Mouse (Mus musculus) CH12.LX (cell line): ENCODE results near the gene Clpsl2. TPM values are rescaled to one million over a fixed set of nuclear protein-coding genes. Genes with fewer than 3 reads are reported as not detected.

Source experiments
- DNase-seq: peaks from one replicate; pipeline ENCODE4 v3.0.0-alpha.2; 2013; ENCODE audit errors: extremely low read depth
- H3K27ac ChIP-seq: 2 replicates; pipeline ENCODE4 v1.5.1; 2012; ENCODE audit warnings: low read depth, mild to moderate bottlenecking, control low read depth, moderate library complexity; ENCODE audit not compliant: insufficient read depth
- H3K27me3 ChIP-seq: replicated peaks from 2 replicates; pipeline ENCODE3; 2012; ENCODE audit warnings: inconsistent platforms
- H3K36me3 ChIP-seq, 2 experiments: replicated peaks in 1 of 2; 2 replicates each; pipeline versions ENCODE3 to v1.6.1; 2012; ENCODE audit warnings: inconsistent platforms in 1 of 2, low read length in 1 of 2, mild to moderate bottlenecking in 1 of 2, mixed read lengths in 1 of 2, moderate library complexity in 1 of 2; ENCODE audit not compliant: control insufficient read depth in 1 of 2, insufficient read depth in 1 of 2
- H3K4me1 ChIP-seq, 2 experiments: 2 replicates each; pipeline ENCODE4 v1.6.1; 2012; ENCODE audit warnings: inconsistent platforms in 1 of 2, moderate library complexity in 1 of 2; ENCODE audit not compliant: insufficient read depth in 2 of 2, control insufficient read depth in 1 of 2
- H3K4me2 ChIP-seq: 2 replicates; pipeline ENCODE4 v1.6.1; 2012; ENCODE audit warnings: low read depth, mild to moderate bottlenecking, control low read depth; ENCODE audit not compliant: poor library complexity, insufficient read depth, severe bottlenecking
- H3K4me3 ChIP-seq, 3 experiments: fragments of 150-350 bp in 1 of 3; sonication (generic) in 1 of 3; replicated peaks in 1 of 3; 2 replicates each; pipeline versions ENCODE3 to v1.5.1; 2011 to 2012; ENCODE audit warnings: low read depth in 2 of 3, low read length in 2 of 3, mild to moderate bottlenecking in 2 of 3, moderate library complexity in 2 of 3, control low read depth in 1 of 3, improper control_type of control experiment in 1 of 3, inconsistent platforms in 1 of 3, mixed read lengths in 1 of 3; ENCODE audit not compliant: poor library complexity in 1 of 3
- H3K79me2 ChIP-seq: replicated peaks from 2 replicates; pipeline ENCODE4 v1.6.1; 2012; ENCODE audit warnings: mild to moderate bottlenecking, moderate library complexity; ENCODE audit not compliant: control insufficient read depth, poor library complexity, insufficient read depth, severe bottlenecking; ENCODE audit errors: extremely low read depth
- H3K9ac ChIP-seq: 2 replicates; pipeline ENCODE4 v1.6.1; 2012; ENCODE audit warnings: low read depth, mild to moderate bottlenecking, control low read depth, moderate library complexity; ENCODE audit not compliant: insufficient read depth
- H3K9me3 ChIP-seq: replicated peaks from 2 replicates; pipeline ENCODE3; 2012; ENCODE audit warnings: low read length, inconsistent platforms, mixed read lengths
- BHLHE40 ChIP-seq: IDR thresholded peaks from 2 replicates; pipeline ENCODE4 v1.6.1; 2011; ENCODE audit warnings: mild to moderate bottlenecking, low read depth, low read length, improper control_type of control experiment
- CHD1 ChIP-seq: IDR thresholded peaks from 2 replicates; pipeline ENCODE4 v1.6.1; 2012; ENCODE audit warnings: low read depth, low read length, improper control_type of control experiment, inconsistent platforms
- EP300 ChIP-seq: IDR thresholded peaks from 2 replicates; pipeline ENCODE4 v1.6.1; 2011; ENCODE audit warnings: low read length, improper control_type of control experiment
- GABPA ChIP-seq: IDR thresholded peaks from 2 replicates; pipeline ENCODE4 v1.6.1; 2012; ENCODE audit warnings: low read depth, low read length, improper control_type of control experiment, inconsistent platforms; ENCODE audit not compliant: insufficient replicate concordance
- JUN ChIP-seq: IDR thresholded peaks from 2 replicates; pipeline ENCODE4 v1.6.1; 2011; ENCODE audit warnings: low read depth, mild to moderate bottlenecking, low read length, improper control_type of control experiment, moderate library complexity; ENCODE audit not compliant: insufficient read depth
- JUND ChIP-seq: conservative IDR thresholded peaks from 2 replicates; pipeline ENCODE4 v1.6.1; 2011; ENCODE audit warnings: low read depth, low read length, improper control_type of control experiment
- MEF2A ChIP-seq: IDR thresholded peaks from 2 replicates; pipeline ENCODE4 v1.6.1; 2014; ENCODE audit warnings: low read depth, mild to moderate bottlenecking, inconsistent platforms, low read length, improper control_type of control experiment, borderline replicate concordance
- MYC ChIP-seq: IDR thresholded peaks from 2 replicates; pipeline ENCODE4 v1.6.1; 2011; ENCODE audit warnings: low read depth, mild to moderate bottlenecking, improper control_type of control experiment, low read length
- NELFE ChIP-seq: IDR thresholded peaks from 2 replicates; pipeline ENCODE4 v1.6.1; 2011; ENCODE audit warnings: low read depth, low read length, improper control_type of control experiment
- POLR2A ChIP-seq: IDR thresholded peaks from 2 replicates; pipeline ENCODE4 v1.6.1; 2011; ENCODE audit warnings: low read depth, mild to moderate bottlenecking, improper control_type of control experiment, low read length
- POLR2AphosphoS2 ChIP-seq: IDR thresholded peaks from 2 replicates; pipeline ENCODE4 v1.6.1; 2011; ENCODE audit warnings: low read depth, low read length, improper control_type of control experiment
- RAD21 ChIP-seq: IDR thresholded peaks from 2 replicates; pipeline ENCODE4 v1.6.1; 2011; ENCODE audit warnings: low read depth, mild to moderate bottlenecking, low read length, improper control_type of control experiment, moderate library complexity
- RCOR1 ChIP-seq: conservative IDR thresholded peaks from 2 replicates; pipeline ENCODE4 v1.6.1; 2012; ENCODE audit warnings: low read depth, mild to moderate bottlenecking, inconsistent platforms, low read length, improper control_type of control experiment
- TBP ChIP-seq: conservative IDR thresholded peaks from 2 replicates; pipeline ENCODE4 v1.6.1; 2011; ENCODE audit warnings: low read depth, low read length, improper control_type of control experiment
- TCF12 ChIP-seq: IDR thresholded peaks from 2 replicates; pipeline ENCODE4 v1.6.1; 2014; ENCODE audit warnings: low read depth, mild to moderate bottlenecking, inconsistent platforms, low read length, improper control_type of control experiment
- UBTF ChIP-seq: IDR thresholded peaks from 2 replicates; pipeline ENCODE4 v1.6.1; 2012; ENCODE audit warnings: low read depth, mild to moderate bottlenecking, inconsistent platforms, low read length, improper control_type of control experiment, moderate library complexity
- USF2 ChIP-seq: conservative IDR thresholded peaks from 2 replicates; pipeline ENCODE4 v1.6.1; 2011; ENCODE audit warnings: low read depth, low read length, improper control_type of control experiment
- ZMIZ1 ChIP-seq: IDR thresholded peaks from 2 replicates; pipeline ENCODE4 v1.6.1; 2012; ENCODE audit warnings: low read depth, mild to moderate bottlenecking, inconsistent platforms, low read length, improper control_type of control experiment
- ZNF384 ChIP-seq: IDR thresholded peaks from 2 replicates; pipeline ENCODE4 v1.6.1; 2012; ENCODE audit warnings: low read depth, low read length, improper control_type of control experiment, inconsistent platforms
- dilution Hi-C: fragments of 300-500 bp; cut with MboI; formaldehyde crosslinking; loops from 2 replicates; pipeline ENCODE4 v1.14.3; 2020; ENCODE audit warnings: low sequenced_read_pairs; ENCODE audit not compliant: extremely low pct_unique_long_range_greater_than_20kb, extremely low pct_ligation_motif_present
- in situ Hi-C: fragments of 300-500 bp; cut with MboI; formaldehyde crosslinking; loops from 3 replicates; pipeline ENCODE4 v1.14.3; 2019; ENCODE audit warnings: low sequenced_read_pairs, low pct_ligation_motif_present, low pct_unique_long_range_greater_than_20kb, mixed read lengths
- polyA plus RNA-seq: library from polyadenylated mRNA; unstranded; fragments of >175 nt; gene quantifications from 2 replicates; pipeline ENCODE4 v1.2.1, GENCODE M21; 2012; ENCODE audit warnings: low read depth; ENCODE audit not compliant: insufficient read length
- total RNA-seq, 2 experiments: library from RNA; depleted of rRNA; stranded (reverse); fragments of 300-350 nt in 1 of 2; fragments of >200 nt in 1 of 2; gene quantifications; 2 replicates each; pipeline ENCODE4 v1.2.3; 2012 to 2014

The Clpsl2 gene
- total and polyA plus RNA-seq, 3 experiments: not detected

DNA sequence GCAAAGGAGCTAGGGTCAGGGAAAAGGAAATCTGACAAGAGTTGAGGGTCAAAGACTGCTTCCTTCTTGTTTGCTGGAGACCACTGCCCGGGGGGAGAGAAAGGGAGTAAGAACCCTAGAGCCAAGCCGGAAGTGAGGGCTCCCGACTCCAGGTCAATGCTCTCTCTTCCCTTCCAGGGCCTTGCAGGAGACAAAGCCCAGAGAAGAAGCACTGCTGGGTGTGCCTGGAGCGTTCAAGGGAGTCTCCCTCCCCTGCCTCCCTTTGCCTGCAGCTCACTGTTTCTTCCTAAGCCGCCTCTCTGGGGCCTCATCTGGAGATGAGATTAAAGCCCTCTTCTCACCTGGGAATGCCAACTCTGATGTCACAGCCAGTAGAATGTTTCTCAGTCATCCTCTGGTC, 42.3 kb upstream of the Clpsl2 start:
- in situ Hi-C loops: loop anchor here (25.0 kb wide), 1 partner anchor 295 kb away; the partner anchor contains the start of gene Def6
- Histone ChIP-seq H3K9me3 (no peaks in the 10 kb centered on the region), H3K4me1 (peaks cover 11 to 35% of the 10 kb centered on the region in 2 experiments), H3K27ac (no peak overlapping the region), H3K4me3 (no peak overlapping the region), H3K27me3 (no peaks in the 10 kb centered on the region), H3K4me2 (no peak overlapping the region), H3K36me3 (no peaks in the 10 kb centered on the region), H3K9ac (no peak overlapping the region), H3K79me2 (no peaks in the 10 kb centered on the region)
- no peak for DNase-seq
- dilution Hi-C loops: no loop called here
- no peak for TF ChIP-seq RAD21
- no peak for TF ChIP-seq JUND
- TF ChIP-seq UBTF: no peak
- TF ChIP-seq GABPA: no peak
- no peak for TF ChIP-seq MYC
- no peak for TF ChIP-seq RCOR1
- no peak for TF ChIP-seq EP300
- no peak for TF ChIP-seq ZNF384
- TF ChIP-seq TCF12: no peak
- TF ChIP-seq POLR2A: no peak
- no peak for TF ChIP-seq BHLHE40
- TF ChIP-seq CHD1: no peak
- TF ChIP-seq, all 38 proteins: peak for 0

GRCm38 (mm10) chr17:28507496-28507895, 41.7 kb upstream of the Clpsl2 start:
- no peak overlapping the region for H3K9ac ChIP-seq
- no peak overlapping the region for H3K4me3 ChIP-seq
- H3K79me2 ChIP-seq: no peaks in the 10 kb centered on the region
- H3K27ac ChIP-seq: no peak overlapping the region
- no peak overlapping the region for H3K4me2 ChIP-seq
- in situ Hi-C loops: loop anchor here (25.0 kb wide), 1 partner anchor 295 kb away; the partner anchor contains the start of gene Def6
- H3K4me1 ChIP-seq: peaks cover 11 to 36% of the 10 kb centered on the region in 2 experiments
- no peak for DNase-seq
- H3K9me3 ChIP-seq: no peaks in the 10 kb centered on the region
- TF ChIP-seq MEF2A (no peak), POLR2A (no peak), JUND (no peak), CHD1 (no peak), BHLHE40 (no peak), POLR2AphosphoS2 (no peak), JUN (no peak), TCF12 (no peak), TBP (no peak), USF2 (no peak), RCOR1 (no peak), UBTF (no peak), EP300 (no peak), ZMIZ1 (no peak), NELFE (no peak)
- no peaks in the 10 kb centered on the region for H3K36me3 ChIP-seq
- dilution Hi-C loops: no loop called here
- no peaks in the 10 kb centered on the region for H3K27me3 ChIP-seq
